Mouse (Mus musculus): ENCODE data around the gene Gm10282. TPM values are rescaled to one million over a fixed set of nuclear protein-coding genes. Genes with fewer than 3 reads are reported as not detected.

Gene Gm10282
- polyA plus RNA-seq, 1 experiment from 2014 or later, result 10.9 TPM

DNA sequence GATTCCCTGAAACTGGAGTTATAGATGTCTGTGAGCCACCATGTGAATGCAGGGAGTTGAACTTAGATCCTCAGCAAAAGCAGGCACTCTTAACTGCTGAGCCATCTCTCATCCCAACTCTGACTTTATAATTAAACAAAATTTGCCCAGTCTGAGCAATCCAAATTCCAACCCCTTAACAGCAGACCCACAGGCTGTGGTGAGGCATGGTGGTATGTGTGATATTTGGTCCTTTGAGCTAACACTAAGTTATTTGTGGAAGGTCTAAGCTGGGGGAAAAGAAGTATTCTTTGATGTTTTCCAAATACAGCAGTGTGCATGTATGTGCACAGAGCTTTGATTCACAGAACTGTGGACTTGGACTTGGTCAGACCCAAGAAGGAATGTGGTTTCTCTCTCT is 16.0 kb downstream of the Gm10282 start:
- Histone ChIP-seq H3K36me3 (no peaks in the 10 kb centered on the region), H3K4me3 (replicated peaks) (no peak overlapping the region), H3K9ac (replicated peaks) (no peak overlapping the region), H3K27me3 (replicated peaks) (no peaks in the 10 kb centered on the region), H3K9me3 (replicated peaks) (no peaks in the 10 kb centered on the region), H3K4me1 (no peaks in the 10 kb centered on the region), H3K4me2 (no peak overlapping the region), H3K27ac (replicated peaks) (no peak overlapping the region)
- no peak for ATAC-seq (ENCODE audit: low FRiP score)

DNA sequence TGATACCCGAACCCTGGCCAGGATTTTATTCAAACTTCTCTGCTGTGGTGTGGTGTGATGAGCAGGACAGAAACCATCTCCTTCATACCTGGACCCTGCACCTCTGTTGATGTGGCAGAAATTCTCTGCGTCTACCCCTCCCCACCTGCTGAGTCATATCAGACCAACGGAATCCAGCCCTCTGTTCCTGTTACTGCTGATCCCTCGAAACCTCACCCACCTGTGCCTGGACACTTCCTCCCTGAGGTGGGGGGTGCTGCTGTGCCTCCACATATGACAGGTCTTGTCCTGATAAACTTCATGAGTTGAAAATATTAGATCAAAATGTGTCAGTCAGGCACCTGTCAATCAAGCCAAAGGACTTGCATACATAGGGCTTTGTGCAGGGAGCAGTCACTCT is 19.8 kb downstream of the Gm10282 start:
- Histone ChIP-seq H3K9me3 (replicated peaks) (no peaks in the 10 kb centered on the region), H3K4me2 (no peak overlapping the region), H3K36me3 (no peaks in the 10 kb centered on the region), H3K27me3 (replicated peaks) (no peaks in the 10 kb centered on the region), H3K4me3 (replicated peaks) (no peak overlapping the region), H3K27ac (replicated peaks) (no peak overlapping the region), H3K4me1 (no peaks in the 10 kb centered on the region), H3K9ac (replicated peaks) (no peak overlapping the region)
- ATAC-seq (ENCODE audit: low FRiP score), result no peak
- 83% methylated on average over 4 of the region's 4 CpGs for WGBS

DNA sequence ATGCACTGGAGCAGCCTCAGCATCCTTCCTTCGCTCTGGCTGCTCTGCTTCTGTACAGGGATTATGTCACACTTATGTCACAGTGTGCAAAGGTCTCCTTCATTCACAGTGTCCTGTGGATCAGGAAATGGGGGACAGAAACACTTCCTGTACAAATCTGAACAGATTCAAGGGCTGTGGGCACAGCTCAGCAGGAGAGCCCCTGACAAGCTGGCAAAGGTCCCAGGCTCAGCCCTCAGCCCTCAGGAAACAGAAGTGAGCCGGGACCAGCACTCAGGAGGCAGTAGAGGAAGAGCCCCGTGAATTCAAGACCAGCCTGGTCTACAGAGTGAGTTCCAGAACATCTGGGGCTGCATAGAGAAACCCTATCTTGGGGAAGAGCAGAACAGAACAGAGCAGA is 23.4 kb downstream of the Gm10282 start:
- Histone ChIP-seq H3K27me3 (replicated peaks) (no peaks in the 10 kb centered on the region), H3K36me3 (no peaks in the 10 kb centered on the region), H3K27ac (replicated peaks) (no peak overlapping the region), H3K4me1 (no peaks in the 10 kb centered on the region), H3K9ac (replicated peaks) (no peak overlapping the region), H3K4me3 (replicated peaks) (no peak overlapping the region), H3K4me2 (no peak overlapping the region), H3K9me3 (replicated peaks) (no peaks in the 10 kb centered on the region)
- ATAC-seq (ENCODE audit: low FRiP score), result no peak
- WGBS, result 37% methylated on average over 3 of the region's 3 CpGs

DNA sequence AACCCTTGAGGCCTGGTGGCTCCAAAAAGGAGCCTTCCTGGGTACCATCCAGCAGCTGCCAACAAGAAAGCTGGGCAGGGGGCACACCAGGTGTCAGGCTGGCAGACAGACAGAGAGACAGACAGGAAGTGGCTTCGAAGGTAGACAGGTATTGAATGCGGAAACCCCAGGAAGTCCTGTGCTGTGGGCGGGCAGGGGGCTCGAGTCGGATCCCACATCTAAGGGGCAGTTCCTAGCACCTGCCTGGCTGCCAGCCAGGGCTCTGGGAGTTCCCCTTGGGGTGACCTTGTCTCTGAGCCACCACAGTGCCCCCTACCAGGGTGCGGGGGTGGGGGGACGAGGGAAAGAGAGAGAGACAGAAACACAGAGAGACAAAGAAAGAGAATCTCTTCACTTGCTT is 25.9 kb downstream of the Gm10282 start:
- H3K36me3 ChIP-seq, result no peaks in the 10 kb centered on the region
- H3K27me3 ChIP-seq (replicated peaks), result no peaks in the 10 kb centered on the region
- no peak overlapping the region for H3K4me3 ChIP-seq (replicated peaks)
- no peak overlapping the region for H3K27ac ChIP-seq (replicated peaks)
- H3K9me3 ChIP-seq (replicated peaks), result no peaks in the 10 kb centered on the region
- no peak overlapping the region for H3K9ac ChIP-seq (replicated peaks)
- no peak overlapping the region for H3K4me2 ChIP-seq
- H3K4me1 ChIP-seq, result no peaks in the 10 kb centered on the region
- 81% methylated on average over 7 of the region's 7 CpGs for WGBS
- ATAC-seq (ENCODE audit: low FRiP score), result no peak

DNA sequence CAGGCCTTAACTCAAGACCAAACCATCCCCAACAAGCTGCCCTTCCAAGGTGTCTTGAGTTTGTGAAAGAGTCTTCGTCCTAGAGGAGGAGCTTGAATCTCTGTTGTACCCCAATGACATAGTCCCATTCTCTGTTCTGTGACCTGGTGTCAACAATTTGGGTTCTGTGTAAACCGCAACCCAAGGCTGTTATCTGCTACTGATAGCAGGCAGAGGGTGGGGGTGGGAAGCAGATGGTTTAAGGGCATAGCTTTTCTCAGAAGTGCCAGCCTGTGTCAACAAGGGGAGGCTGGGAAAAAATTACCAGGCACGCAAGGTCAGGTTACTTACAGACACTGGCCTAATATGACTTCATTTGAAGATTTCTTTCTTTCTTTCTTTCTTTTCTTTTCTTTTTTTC is 27.8 kb downstream of the Gm10282 start:
- no peak overlapping the region for H3K27ac ChIP-seq (replicated peaks)
- no peaks in the 10 kb centered on the region for H3K36me3 ChIP-seq
- no peak for ATAC-seq (ENCODE audit: low FRiP score)
- no peak overlapping the region for H3K9ac ChIP-seq (replicated peaks)
- no peaks in the 10 kb centered on the region for H3K27me3 ChIP-seq (replicated peaks)
- WGBS, result 82% methylated on average over 3 of the region's 3 CpGs
- no peak overlapping the region for H3K4me3 ChIP-seq (replicated peaks)
- no peaks in the 10 kb centered on the region for H3K9me3 ChIP-seq (replicated peaks)
- no peaks in the 10 kb centered on the region for H3K4me1 ChIP-seq
- no peak overlapping the region for H3K4me2 ChIP-seq

DNA sequence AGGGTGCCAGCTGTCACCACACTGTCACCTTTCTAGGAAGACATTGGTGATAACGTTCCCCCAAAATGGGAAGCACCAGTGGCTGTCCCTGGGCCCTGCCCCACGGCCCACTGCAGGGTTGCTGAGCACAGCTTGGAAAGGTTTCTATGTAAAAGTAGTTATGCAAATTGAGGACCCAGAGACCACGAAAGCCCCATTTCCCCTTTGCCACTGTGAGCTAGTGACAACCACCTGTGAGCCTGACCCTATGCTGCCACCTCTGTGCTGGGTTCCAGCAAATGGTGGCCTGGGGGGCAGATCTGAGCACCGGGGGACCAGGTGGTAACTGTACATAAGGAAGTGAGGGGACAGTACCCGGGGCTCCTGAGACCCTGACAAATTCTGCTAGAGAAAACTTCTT is 31.3 kb downstream of the Gm10282 start:
- no peaks in the 10 kb centered on the region for H3K36me3 ChIP-seq
- no peak overlapping the region for H3K4me3 ChIP-seq (replicated peaks)
- no peaks in the 10 kb centered on the region for H3K4me1 ChIP-seq
- no peaks in the 10 kb centered on the region for H3K27me3 ChIP-seq (replicated peaks)
- no peaks in the 10 kb centered on the region for H3K9me3 ChIP-seq (replicated peaks)
- H3K9ac ChIP-seq (replicated peaks), result no peak overlapping the region
- WGBS, result 76% methylated on average over 5 of the region's 5 CpGs
- no peak overlapping the region for H3K27ac ChIP-seq (replicated peaks)
- no peak for ATAC-seq (ENCODE audit: low FRiP score)
- H3K4me2 ChIP-seq, result no peak overlapping the region

DNA sequence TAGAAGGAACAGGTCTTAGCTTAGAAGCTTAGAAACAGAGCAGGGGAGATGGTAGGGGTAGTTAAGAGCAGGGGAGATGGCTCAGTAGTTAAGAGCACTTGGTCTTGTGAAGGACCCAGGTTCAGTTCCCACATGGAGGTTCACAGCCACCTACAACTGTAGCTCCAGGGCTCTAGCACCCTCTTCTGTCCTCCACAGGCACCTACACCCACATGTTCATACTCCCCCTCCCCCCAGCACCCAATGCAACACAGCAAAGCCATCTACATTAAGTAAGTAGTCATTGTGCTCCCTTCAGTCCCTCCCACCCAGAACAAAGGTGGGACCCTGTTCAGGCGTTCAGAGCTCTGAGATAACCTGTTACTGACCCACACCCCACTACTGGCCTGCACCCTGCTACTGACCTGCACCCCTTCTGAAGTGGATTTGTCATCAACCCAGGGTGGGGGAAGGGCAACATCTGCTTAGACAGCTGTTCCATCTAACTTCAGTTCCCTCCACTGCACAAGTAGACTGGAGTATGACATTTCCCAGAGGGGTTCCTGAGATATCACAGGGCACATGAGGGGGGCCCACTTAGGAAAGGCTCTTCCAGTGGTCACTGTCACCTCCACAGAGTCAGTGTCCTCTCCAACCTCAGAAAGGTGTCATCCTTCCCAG is 31.8 kb downstream of the Gm10282 start:
- Histone ChIP-seq H3K4me3 (replicated peaks) (no peak overlapping the region), H3K36me3 (no peaks in the 10 kb centered on the region), H3K4me1 (no peaks in the 10 kb centered on the region), H3K9me3 (replicated peaks) (no peaks in the 10 kb centered on the region), H3K9ac (replicated peaks) (no peak overlapping the region), H3K27me3 (replicated peaks) (no peaks in the 10 kb centered on the region), H3K4me2 (no peak overlapping the region), H3K27ac (replicated peaks) (no peak overlapping the region)
- no peak for ATAC-seq (ENCODE audit: low FRiP score)
- WGBS, result 60% methylated on average over 1 of the region's 1 CpGs

DNA sequence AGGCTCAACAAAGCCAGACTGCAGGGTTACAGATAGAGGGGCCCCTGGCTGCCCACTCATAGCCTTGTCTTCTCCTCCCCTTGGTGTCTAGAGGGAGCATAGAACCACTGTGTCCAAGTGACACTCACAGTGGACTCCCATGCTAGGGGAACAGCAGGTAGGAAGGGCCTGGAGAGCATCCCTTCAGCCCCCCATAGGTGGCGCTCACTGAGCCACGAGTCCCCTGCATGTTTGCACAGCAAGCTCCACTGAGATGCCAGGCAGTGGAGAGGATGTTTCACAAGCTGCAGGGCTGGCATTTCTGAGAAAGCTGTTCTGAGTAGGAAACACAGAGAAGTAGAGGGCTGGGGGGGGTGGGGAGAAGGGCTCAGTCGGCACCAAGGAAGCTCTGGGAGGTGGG is 32.7 kb downstream of the Gm10282 start:
- H3K9me3 ChIP-seq (replicated peaks), result no peaks in the 10 kb centered on the region
- no peak for ATAC-seq (ENCODE audit: low FRiP score)
- WGBS, result 23% methylated on average over 3 of the region's 3 CpGs

DNA sequence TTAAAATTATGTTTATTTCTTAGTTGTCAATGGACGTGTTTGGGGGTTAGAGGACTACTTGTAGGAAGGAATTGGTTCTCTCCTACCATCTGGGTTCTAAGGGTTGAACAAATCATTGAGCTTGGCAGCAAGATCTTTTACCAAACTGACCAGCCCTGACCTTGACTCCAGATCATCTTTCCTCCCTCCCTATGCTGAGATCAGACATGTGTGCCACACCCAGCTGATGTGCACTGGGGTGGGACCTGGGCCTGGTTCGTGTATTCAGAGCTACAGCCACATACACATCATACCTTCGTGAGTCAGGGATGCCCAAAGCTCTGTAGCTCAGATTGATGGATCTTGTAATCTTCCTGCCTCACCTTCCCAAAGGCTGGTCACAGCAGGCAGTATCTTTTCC is 33.4 kb downstream of the Gm10282 start:
- Histone ChIP-seq H3K36me3 (no peaks in the 10 kb centered on the region), H3K4me2 (no peak overlapping the region), H3K27me3 (replicated peaks) (no peaks in the 10 kb centered on the region), H3K9ac (replicated peaks) (no peak overlapping the region), H3K27ac (replicated peaks) (no peak overlapping the region), H3K4me3 (replicated peaks) (no peak overlapping the region), H3K4me1 (no peaks in the 10 kb centered on the region), H3K9me3 (replicated peaks) (no peaks in the 10 kb centered on the region)
- no peak for ATAC-seq (ENCODE audit: low FRiP score)
- 81% methylated on average over 3 of the region's 3 CpGs for WGBS

More for the DNA sequence above, 32.7 kb downstream of the Gm10282 start:
- Histone ChIP-seq H3K27me3 (replicated peaks) (no peaks in the 10 kb centered on the region), H3K27ac (replicated peaks) (no peak overlapping the region), H3K4me2 (no peak overlapping the region), H3K4me3 (replicated peaks) (no peak overlapping the region), H3K36me3 (no peaks in the 10 kb centered on the region), H3K4me1 (no peaks in the 10 kb centered on the region), H3K9ac (replicated peaks) (no peak overlapping the region)

DNA sequence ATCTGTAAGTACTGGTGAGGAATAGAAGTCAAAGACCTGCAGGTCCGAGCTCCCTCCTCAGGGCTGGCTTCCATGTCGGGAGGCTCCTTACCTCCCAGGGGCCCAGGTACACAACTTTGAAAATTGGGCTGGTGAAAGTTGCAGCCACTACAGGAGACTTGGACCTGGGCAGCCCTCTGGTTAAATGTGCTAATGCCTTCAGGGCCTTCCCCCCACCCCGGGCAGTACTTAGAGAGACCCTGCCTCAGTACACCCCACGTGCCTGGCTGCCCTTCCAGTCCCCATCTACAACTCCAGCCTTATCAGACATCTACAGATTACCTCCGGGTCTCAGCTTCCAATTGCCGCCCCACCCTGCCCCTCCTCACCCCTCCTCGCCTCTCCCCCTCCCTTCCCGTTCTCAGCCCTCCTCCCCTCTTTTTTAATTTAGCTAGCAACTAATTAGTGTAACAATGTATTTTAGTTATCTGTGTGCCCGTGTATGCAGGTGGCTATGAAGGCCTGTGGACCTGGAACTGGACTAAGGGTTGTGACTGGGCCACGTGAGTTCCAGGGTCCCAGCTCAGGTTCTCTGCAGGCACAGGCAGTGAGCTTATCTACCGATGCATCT is 33.9 kb downstream of the Gm10282 start:
- Histone ChIP-seq H3K9ac (replicated peaks) (no peak overlapping the region), H3K27ac (replicated peaks) (no peak overlapping the region), H3K9me3 (replicated peaks) (no peaks in the 10 kb centered on the region), H3K36me3 (no peaks in the 10 kb centered on the region), H3K4me2 (no peak overlapping the region), H3K27me3 (replicated peaks) (no peaks in the 10 kb centered on the region), H3K4me1 (no peaks in the 10 kb centered on the region), H3K4me3 (replicated peaks) (no peak overlapping the region)
- WGBS, result 84% methylated on average over 11 of the region's 11 CpGs
- no peak for ATAC-seq (ENCODE audit: low FRiP score)

DNA sequence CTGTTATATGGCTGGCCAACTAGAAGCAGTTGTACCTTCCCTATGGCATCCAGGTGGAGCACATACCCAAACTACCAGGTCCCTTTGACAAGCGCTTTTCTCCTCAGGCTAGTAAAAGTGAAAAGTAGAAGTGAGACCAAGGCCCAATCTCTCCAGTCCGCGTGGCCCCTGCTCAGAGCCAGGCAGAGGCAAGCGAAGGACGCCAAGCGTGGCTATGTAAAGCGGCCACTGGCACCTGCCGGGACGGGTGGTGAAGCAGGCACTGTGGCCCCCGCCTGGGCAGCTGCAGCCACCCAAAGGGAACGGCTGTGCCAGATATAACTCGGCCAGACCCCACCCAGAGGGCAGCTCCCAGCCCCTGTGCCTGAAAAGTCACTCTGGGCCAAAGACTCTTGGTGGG is 34.5 kb downstream of the Gm10282 start:
- Histone ChIP-seq H3K9me3 (replicated peaks) (no peaks in the 10 kb centered on the region), H3K27ac (replicated peaks) (no peak overlapping the region), H3K9ac (replicated peaks) (no peak overlapping the region), H3K4me1 (no peaks in the 10 kb centered on the region), H3K4me3 (replicated peaks) (no peak overlapping the region), H3K36me3 (no peaks in the 10 kb centered on the region), H3K27me3 (replicated peaks) (no peaks in the 10 kb centered on the region), H3K4me2 (no peak overlapping the region)
- WGBS, result 89% methylated on average over 12 of the region's 12 CpGs
- no peak for ATAC-seq (ENCODE audit: low FRiP score)

DNA sequence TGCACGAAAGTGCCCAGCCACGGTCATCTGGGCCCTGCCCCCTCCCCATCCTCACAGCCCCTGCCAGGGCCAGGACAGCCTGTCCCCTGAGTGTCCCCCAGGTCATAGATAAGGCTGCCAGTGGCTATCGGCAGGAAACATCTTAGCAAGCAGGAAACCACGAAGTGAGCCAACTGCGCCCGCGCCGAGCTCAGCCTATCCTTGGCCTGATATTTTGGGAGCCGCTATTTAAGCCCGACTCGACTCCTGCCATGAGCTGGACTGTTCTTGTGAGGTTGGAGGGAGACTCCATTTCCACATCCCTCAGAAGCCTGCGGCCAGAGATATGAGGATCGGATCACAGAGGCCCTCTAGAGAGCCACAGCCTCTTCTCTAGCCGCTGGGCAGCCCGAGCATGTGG is 36.7 kb downstream of the Gm10282 start:
- WGBS, result 84% methylated on average over 15 of the region's 15 CpGs
- H3K27me3 ChIP-seq (replicated peaks), result no peaks in the 10 kb centered on the region
- no peaks in the 10 kb centered on the region for H3K36me3 ChIP-seq
- no peak for ATAC-seq (ENCODE audit: low FRiP score)
- no peaks in the 10 kb centered on the region for H3K9me3 ChIP-seq (replicated peaks)
- no peak overlapping the region for H3K4me2 ChIP-seq
- no peaks in the 10 kb centered on the region for H3K4me1 ChIP-seq
- no peak overlapping the region for H3K9ac ChIP-seq (replicated peaks)
- peak overlapping the region; percentile 60; the same call in 1 of the 2 replicates for H3K27ac ChIP-seq (replicated peaks)
- no peak overlapping the region for H3K4me3 ChIP-seq (replicated peaks)
